Mouse (Mus musculus) intestine, embryonic 15.5 days (tissue): ENCODE measurements around the gene Gm45717. TPM values are rescaled to one million over a fixed set of nuclear protein-coding genes. Genes with fewer than 3 reads are reported as not detected.

Source experiments
- ATAC-seq: fragments of 200-750 bp; cut with Nextera tagmentation; 2 replicates; pipeline ENCODE4 v1.8.0; 2017; ENCODE audit warnings: moderate TSS enrichment, moderate library complexity
- H3K27ac ChIP-seq: fragments of 300-500 bp; sonication (generic); 2 replicates; pipeline ENCODE4 v1.5.1; 2015; ENCODE audit warnings: mild to moderate bottlenecking, inconsistent platforms
- H3K27me3 ChIP-seq: fragments of 300-500 bp; sonication (generic); replicated peaks from 2 replicates; pipeline ENCODE4 v1.6.1; 2015; ENCODE audit warnings: inconsistent platforms
- H3K36me3 ChIP-seq: fragments of 300-500 bp; sonication (generic); 2 replicates; pipeline ENCODE4 v1.6.1; 2015; ENCODE audit warnings: inconsistent platforms
- H3K4me1 ChIP-seq: fragments of 300-500 bp; sonication (generic); replicated peaks from 2 replicates; pipeline ENCODE4 v1.6.1; 2015; ENCODE audit warnings: inconsistent platforms
- H3K4me2 ChIP-seq: fragments of 300-500 bp; sonication (generic); replicated peaks from 2 replicates; pipeline ENCODE4 v1.6.1; 2015; ENCODE audit warnings: mild to moderate bottlenecking, inconsistent platforms
- H3K4me3 ChIP-seq: fragments of 300-500 bp; sonication (generic); replicated peaks from 2 replicates; pipeline ENCODE4 v1.5.1; 2015; ENCODE audit warnings: inconsistent platforms
- H3K9ac ChIP-seq: fragments of 300-500 bp; sonication (generic); 2 replicates; pipeline ENCODE4 v1.6.1; 2015; ENCODE audit warnings: inconsistent platforms
- H3K9me3 ChIP-seq: fragments of 300-500 bp; sonication (generic); 2 replicates; pipeline ENCODE4 v1.6.1; 2016; ENCODE audit warnings: inconsistent platforms
- WGBS: fragments of 180-500 bp; shearing (Covaris S2); methylation state at CpG from one replicate; pipeline ENCODE4 v1.1.7; 2015; 5-methylcytosine and 5-hydroxymethylcytosine counted together
- polyA plus RNA-seq: library from polyadenylated mRNA; unstranded; fragments of >200 nt; fragmentation: Nextera tagmentation; extraction: Ambion mirVana; gene quantifications from 2 replicates; pipeline ENCODE4 v1.2.1, GENCODE M21; 2015

Gene Gm45717
- polyA plus RNA-seq, 1 experiment from 2014 or later = 0.69 TPM

- Histone ChIP-seq H3K4me1 (0 out of 2 replicates have a peak, but pooled peaks cover 7% of the 10 kb centered on the region), H3K27ac (peak overlapping the region; percentile 57; the same call in 1 of the 2 replicates), H3K4me2 (peak overlapping the region; percentile 80), H3K9me3 (no peaks in the 10 kb centered on the region), H3K4me3 (peak overlapping the region; percentile 34), H3K9ac (peak overlapping the region; percentile 9), H3K36me3 (no peaks in the 10 kb centered on the region), H3K27me3 (no peaks in the 10 kb centered on the region)
- WGBS = 2% methylated on average over 19 of the region's 19 CpGs
- peak; percentile 76 for ATAC-seq
These were observed 47.1 kb downstream of the Gm45717 start for GRCm38 (mm10) chr7:140908634-140909107.

- H3K27me3 ChIP-seq = no peaks in the 10 kb centered on the region
- no peaks in the 10 kb centered on the region for H3K36me3 ChIP-seq
- ATAC-seq = no peak
- 45% methylated on average over 7 of the region's 7 CpGs for WGBS
- no peaks in the 10 kb centered on the region for H3K9me3 ChIP-seq
- H3K4me2 ChIP-seq = no peak overlapping the region
- H3K4me1 ChIP-seq = 0 out of 2 replicates have a peak, but pooled peaks cover 7% of the 10 kb centered on the region
- H3K4me3 ChIP-seq = no peak overlapping the region
- H3K27ac ChIP-seq = no peak overlapping the region
- H3K9ac ChIP-seq = no peak overlapping the region
These were observed 47.6 kb downstream of the Gm45717 start for GRCm38 (mm10) chr7:140908181-140908580.

GRCm38 (mm10) chr7:140907697-140908096 is 48.0 kb downstream of the Gm45717 start:
- Histone ChIP-seq H3K27ac (no peak overlapping the region), H3K4me2 (no peak overlapping the region), H3K4me3 (no peak overlapping the region), H3K27me3 (no peaks in the 10 kb centered on the region), H3K36me3 (no peaks in the 10 kb centered on the region), H3K9ac (no peak overlapping the region), H3K9me3 (no peaks in the 10 kb centered on the region), H3K4me1 (0 out of 2 replicates have a peak, but pooled peaks cover 7% of the 10 kb centered on the region)
- ATAC-seq = no peak
- 90% methylated on average over 7 of the region's 7 CpGs for WGBS

- Histone ChIP-seq H3K4me1 (0 out of 2 replicates have a peak, but pooled peaks cover 7% of the 10 kb centered on the region), H3K4me3 (no peak overlapping the region), H3K4me2 (no peak overlapping the region), H3K9me3 (no peaks in the 10 kb centered on the region), H3K36me3 (no peaks in the 10 kb centered on the region), H3K27me3 (no peaks in the 10 kb centered on the region), H3K9ac (no peak overlapping the region), H3K27ac (no peak overlapping the region)
- ATAC-seq = no peak
- 81% methylated on average over 13 of the region's 13 CpGs for WGBS
These were observed 48.6 kb downstream of the Gm45717 start for GRCm38 (mm10) chr7:140907131-140907530.

GRCm38 (mm10) chr7:140905642-140906081 is 50.1 kb downstream of the Gm45717 start:
- no peak overlapping the region for H3K9ac ChIP-seq
- no peak for ATAC-seq
- 0 out of 2 replicates have a peak, but pooled peaks cover 7% of the 10 kb centered on the region for H3K4me1 ChIP-seq
- no peak overlapping the region for H3K27ac ChIP-seq
- H3K9me3 ChIP-seq = no peaks in the 10 kb centered on the region
- WGBS = 65% methylated on average over 2 of the region's 2 CpGs
- H3K27me3 ChIP-seq = no peaks in the 10 kb centered on the region
- H3K4me2 ChIP-seq = no peak overlapping the region
- H3K36me3 ChIP-seq = no peaks in the 10 kb centered on the region
- H3K4me3 ChIP-seq = no peak overlapping the region

GRCm38 (mm10) chr7:140903212-140903611 is 52.5 kb downstream of the Gm45717 start:
- no peaks in the 10 kb centered on the region for H3K9me3 ChIP-seq
- ATAC-seq = peak; percentile 52
- no peak overlapping the region for H3K9ac ChIP-seq
- H3K27me3 ChIP-seq = no peaks in the 10 kb centered on the region
- H3K36me3 ChIP-seq = peaks cover under 1% of the 10 kb centered on the region; the same call in 1 of the 2 replicates
- H3K4me1 ChIP-seq = no peaks in the 10 kb centered on the region
- H3K4me2 ChIP-seq = no peak overlapping the region
- no peak overlapping the region for H3K4me3 ChIP-seq
- 24% methylated on average over 13 of the region's 13 CpGs for WGBS
- no peak overlapping the region for H3K27ac ChIP-seq

GRCm38 (mm10) chr7:140902036-140902875 is 53.5 kb downstream of the Gm45717 start:
- 85% methylated on average over 15 of the region's 15 CpGs for WGBS
- H3K4me3 ChIP-seq = no peak overlapping the region
- no peaks in the 10 kb centered on the region for H3K4me1 ChIP-seq
- H3K36me3 ChIP-seq = peaks cover 10% of the 10 kb centered on the region; the same call in 1 of the 2 replicates
- H3K9me3 ChIP-seq = no peaks in the 10 kb centered on the region
- no peak overlapping the region for H3K4me2 ChIP-seq
- H3K27me3 ChIP-seq = no peaks in the 10 kb centered on the region
- no peak for ATAC-seq
- no peak overlapping the region for H3K9ac ChIP-seq
- H3K27ac ChIP-seq = no peak overlapping the region

- Histone ChIP-seq H3K9me3 (no peaks in the 10 kb centered on the region), H3K27ac (no peak within 1 kb of the TSS), H3K4me1 (no peaks in the 10 kb centered on the region), H3K27me3 (no peaks in the 10 kb centered on the region), H3K9ac (no peak within 1 kb of the TSS), H3K36me3 (peaks cover 18% of the 10 kb centered on the region), H3K4me2 (no peak within 1 kb of the TSS), H3K4me3 (no peak within 1 kb of the TSS)
- WGBS = 69% methylated on average over 10 of the region's 10 CpGs
- no peak for ATAC-seq
These were observed 55.5 kb downstream of the Gm45717 start, which contains the start of gene Cox8b for GRCm38 (mm10) chr7:140900220-140900619. Gene Cox8b, minus strand, starts transcription at chr7:140900446.

Other genes starting within 250 kb of the Gm45717 start
- gene Cyp2e1, start 192.2 kb downstream of the Gm45717 start, polyA plus RNA-seq = not detected in 2 replicates
- 0.40 and 0.48 TPM in 2 replicates for gene Syce1, start 168.1 kb downstream of the Gm45717 start, polyA plus RNA-seq
- 1.6 and 2.0 TPM in 2 replicates for gene Zfp941, start 133.8 kb downstream of the Gm45717 start, polyA plus RNA-seq
- 4.8 TPM in 2 replicates for gene Urah, start 120.9 kb downstream of the Gm45717 start, polyA plus RNA-seq
- not detected in 2 replicates for gene Scgb1c1, start 110.4 kb downstream of the Gm45717 start, polyA plus RNA-seq
- gene Odf3, start 108.1 kb downstream of the Gm45717 start, polyA plus RNA-seq = not detected in 2 replicates
- 0.54 TPM in 1 of 2 replicates, not detected in the other for gene Gm45785, start 99.6 kb downstream of the Gm45717 start, polyA plus RNA-seq
- gene Ric8a, start 99.0 kb downstream of the Gm45717 start, polyA plus RNA-seq = 51.9 and 66.6 TPM in 2 replicates
- gene Bet1l, start 98.4 kb downstream of the Gm45717 start, polyA plus RNA-seq = 31.7 and 37.1 TPM in 2 replicates
- 194 and 214 TPM in 2 replicates for gene Psmd13, start 74.0 kb downstream of the Gm45717 start, polyA plus RNA-seq
- 27.7 and 31.4 TPM in 2 replicates for gene Sirt3, start 73.6 kb downstream of the Gm45717 start, polyA plus RNA-seq
- gene Cox8b, start 55.5 kb downstream of the Gm45717 start, polyA plus RNA-seq = not detected in 2 replicates
- gene Nlrp6, start 35.0 kb downstream of the Gm45717 start, polyA plus RNA-seq = 42.9 and 46.8 TPM in 2 replicates
- gene Pgghg, start 14.5 kb downstream of the Gm45717 start, polyA plus RNA-seq = 21.6 and 21.9 TPM in 2 replicates
- 2.4 and 3.4 TPM in 2 replicates for gene Ifitm5, start 5.6 kb downstream of the Gm45717 start, polyA plus RNA-seq
- 1,251 and 1,347 TPM in 2 replicates for gene Ifitm2, start 50 bp upstream of the Gm45717 start, polyA plus RNA-seq
- 145 and 148 TPM in 2 replicates for gene Ifitm1, start 11.3 kb upstream of the Gm45717 start, polyA plus RNA-seq
- gene Ifitm3, start 54.8 kb upstream of the Gm45717 start, polyA plus RNA-seq = 255 and 288 TPM in 2 replicates
- 1.6 and 3.6 TPM in 2 replicates for gene Ifitm6, start 62.0 kb upstream of the Gm45717 start, polyA plus RNA-seq
- not detected in 2 replicates for gene Gm17387, start 73.2 kb upstream of the Gm45717 start, polyA plus RNA-seq
- 7.9 and 10.7 TPM in 2 replicates for gene B4galnt4, start 105.2 kb upstream of the Gm45717 start, polyA plus RNA-seq
- gene Pkp3, start 122.3 kb upstream of the Gm45717 start, polyA plus RNA-seq = 24.6 and 26.1 TPM in 2 replicates
- gene Sigirr, start 144.6 kb upstream of the Gm45717 start, polyA plus RNA-seq = 17.8 and 20.5 TPM in 2 replicates
- gene Ano9, start 161.9 kb upstream of the Gm45717 start, polyA plus RNA-seq = 29.5 and 35.3 TPM in 2 replicates
- gene Ptdss2, start 166.4 kb upstream of the Gm45717 start, polyA plus RNA-seq = 58.0 and 59.7 TPM in 2 replicates
- gene Rnh1, start 216.9 kb upstream of the Gm45717 start, polyA plus RNA-seq = 123 and 155 TPM in 2 replicates
- 92.9 and 107 TPM in 2 replicates for gene Hras, start 238.1 kb upstream of the Gm45717 start, polyA plus RNA-seq
- 5.1 and 5.4 TPM in 2 replicates for gene Lrrc56, start 238.2 kb upstream of the Gm45717 start, polyA plus RNA-seq